Mouse (Mus musculus) liver, embryonic 14.5 days (tissue): Measurements from ENCODE around the gene Rsf1. TPM values are rescaled to one million over a fixed set of nuclear protein-coding genes. Genes with fewer than 3 reads are reported as not detected.

ENCODE experiments used
- ATAC-seq: fragments of 200-750 bp; cut with Nextera tagmentation; 2 replicates; pipeline ENCODE4 v1.8.0; 2017; ENCODE audit warnings: moderate number of reproducible peaks, mild to moderate bottlenecking, moderate library complexity; ENCODE audit not compliant: insufficient read depth
- DNase-seq, 3 experiments: peaks; one replicate each; pipeline ENCODE4 v3.0.0-alpha.2; 2012 to 2013; ENCODE audit warnings: low read depth in 3 of 3, low spot score in 3 of 3
- H3K27ac ChIP-seq: fragments of 300-500 bp; sonication (generic); 2 replicates; pipeline ENCODE4 v1.5.1; 2014; ENCODE audit warnings: moderate library complexity, mild to moderate bottlenecking, control low read depth, inconsistent platforms
- H3K27me3 ChIP-seq: fragments of 300-500 bp; sonication (generic); 2 replicates; pipeline ENCODE4 v1.6.1; 2014; ENCODE audit warnings: mild to moderate bottlenecking, low read length, moderate library complexity; ENCODE audit not compliant: control insufficient read depth, insufficient read depth
- H3K36me3 ChIP-seq: fragments of 300-500 bp; sonication (generic); replicated peaks from 2 replicates; pipeline ENCODE4 v1.6.1; 2014; ENCODE audit warnings: low read depth; ENCODE audit not compliant: control insufficient read depth, insufficient read depth
- H3K4me1 ChIP-seq, 2 experiments: fragments of 200-500 bp in 1 of 2; fragments of 300-500 bp in 1 of 2; sonication (generic) in 1 of 2; replicated peaks; 2 replicates each; pipeline ENCODE4 v1.6.1; 2012 to 2014; ENCODE audit warnings: antibody characterized with exemption in 1 of 2, inconsistent platforms in 1 of 2, low read length in 1 of 2; ENCODE audit not compliant: control insufficient read depth in 2 of 2, insufficient read depth in 2 of 2
- H3K4me2 ChIP-seq: fragments of 300-500 bp; sonication (generic); 2 replicates; pipeline ENCODE4 v1.6.1; 2014; ENCODE audit warnings: low read depth, mild to moderate bottlenecking, control low read depth, moderate library complexity
- H3K4me3 ChIP-seq, 2 experiments: fragments of 200-500 bp in 1 of 2; fragments of 300-500 bp in 1 of 2; sonication (generic) in 1 of 2; 2 replicates each; pipeline ENCODE4 v1.5.1; 2012 to 2014; ENCODE audit warnings: low read depth in 2 of 2, low read length in 2 of 2, mild to moderate bottlenecking in 2 of 2, control low read depth in 1 of 2, inconsistent platforms in 1 of 2, moderate library complexity in 1 of 2; ENCODE audit not compliant: insufficient read depth in 1 of 2
- H3K9ac ChIP-seq: fragments of 300-500 bp; sonication (generic); replicated peaks from 2 replicates; pipeline ENCODE4 v1.6.1; 2014; ENCODE audit warnings: mild to moderate bottlenecking, control low read depth, moderate library complexity
- H3K9me3 ChIP-seq: fragments of 300-500 bp; sonication (generic); 2 replicates; pipeline ENCODE4 v1.6.1; 2016; ENCODE audit warnings: low read length, mixed read lengths; ENCODE audit not compliant: control insufficient read depth
- CTCF ChIP-seq: IDR thresholded peaks from 2 replicates; pipeline ENCODE4 v1.5.1; 2016; ENCODE audit warnings: antibody characterized with exemption, low read depth, control low read depth
- EP300 ChIP-seq: IDR thresholded peaks from 2 replicates; pipeline ENCODE4 v1.6.1; 2016; ENCODE audit warnings: antibody characterized with exemption, low read depth
- WGBS: fragments of 180-500 bp; shearing (Covaris S2); extraction: QIAGEN DNeasy Blood & Tissue Kit; methylation state at CpG from one replicate; pipeline ENCODE4 v1.1.7; 2014; ENCODE audit not compliant: insufficient replicate concordance; 5-methylcytosine and 5-hydroxymethylcytosine counted together
- polyA plus RNA-seq, 2 experiments: library from polyadenylated mRNA; depleted of rRNA in 1 of 2; stranded (reverse) in 1 of 2; unstranded in 1 of 2; fragments of >200 nt; fragmentation: Nextera tagmentation in 1 of 2; extraction: Ambion mirVana in 1 of 2; gene quantifications; 2 replicates each; pipeline versions ENCODE4 v1.2.1 to v1.2.3; 2012 to 2014

Rsf1 gene
- polyA plus RNA-seq, 2 experiments, result 2.8 to 4.9 TPM

- H3K27ac ChIP-seq, result no peak overlapping the region
- no peak for DNase-seq
- no peaks in the 10 kb centered on the region for H3K9me3 ChIP-seq
- no peak overlapping the region for H3K4me2 ChIP-seq
- TF ChIP-seq CTCF (no peak), EP300 (no peak)
- no peak overlapping the region for H3K9ac ChIP-seq
- ATAC-seq, result no peak
- 77% methylated on average over 7 of the region's 7 CpGs for WGBS
- H3K4me3 ChIP-seq, result no peak overlapping the region
- peaks cover 0 to 9% of the 10 kb centered on the region in 2 experiments; a peak in 2 of 4 replicates for H3K4me1 ChIP-seq
- no peaks in the 10 kb centered on the region for H3K27me3 ChIP-seq
- no peaks in the 10 kb centered on the region; the same call in 1 of the 2 replicates for H3K36me3 ChIP-seq
Observed at GRCm38 (mm10) chr7:97726080-97726479, 146.4 kb downstream of the Rsf1 start.

- H3K9me3 ChIP-seq, result no peaks in the 10 kb centered on the region
- H3K27me3 ChIP-seq, result no peaks in the 10 kb centered on the region
- H3K4me2 ChIP-seq, result no peak overlapping the region
- H3K4me1 ChIP-seq, result peaks cover 0 to 14% of the 10 kb centered on the region in 2 experiments; a peak in 2 of 4 replicates
- DNase-seq, result no peak
- 67% methylated on average over 7 of the region's 7 CpGs for WGBS
- no peak for ATAC-seq
- H3K27ac ChIP-seq, result no peak overlapping the region
- H3K9ac ChIP-seq, result no peak overlapping the region
- no peak overlapping the region for H3K4me3 ChIP-seq
- no peaks in the 10 kb centered on the region; the same call in 1 of the 2 replicates for H3K36me3 ChIP-seq
- TF ChIP-seq CTCF, result no peak
- TF ChIP-seq EP300, result no peak
Observed at GRCm38 (mm10) chr7:97726778-97727177, 147.1 kb downstream of the Rsf1 start.

GRCm38 (mm10) chr7:97728666-97729614 lies 149.3 kb downstream of the Rsf1 start:
- Histone ChIP-seq H3K4me3 (no peak overlapping the region), H3K27ac (no peak overlapping the region), H3K27me3 (no peaks in the 10 kb centered on the region), H3K4me1 (peaks cover 12 to 25% of the 10 kb centered on the region in 2 experiments), H3K9me3 (no peaks in the 10 kb centered on the region), H3K9ac (no peak overlapping the region), H3K36me3 (no peaks in the 10 kb centered on the region; the same call in 1 of the 2 replicates), H3K4me2 (no peak overlapping the region)
- WGBS, result 77% methylated on average over 14 of the region's 14 CpGs
- ATAC-seq, result no peak
- DNase-seq, result no peak
- TF ChIP-seq EP300, result no peak
- no peak for TF ChIP-seq CTCF

- 69% methylated on average over 3 of the region's 3 CpGs for WGBS
- Histone ChIP-seq H3K27me3 (no peaks in the 10 kb centered on the region), H3K9me3 (no peaks in the 10 kb centered on the region), H3K4me1 (peaks cover 16 to 35% of the 10 kb centered on the region in 2 experiments), H3K36me3 (no peaks in the 10 kb centered on the region; the same call in 1 of the 2 replicates), H3K4me3 (no peak overlapping the region), H3K4me2 (no peak overlapping the region), H3K27ac (no peak overlapping the region), H3K9ac (no peak overlapping the region)
- DNase-seq, result no peak
- TF ChIP-seq CTCF (no peak), EP300 (no peak)
- ATAC-seq, result no peak
Observed at GRCm38 (mm10) chr7:97730427-97730826, 150.7 kb downstream of the Rsf1 start.

GRCm38 (mm10) chr7:97733606-97734005 lies 153.9 kb downstream of the Rsf1 start:
- H3K9ac ChIP-seq, result no peak overlapping the region
- 14% methylated on average over 5 of the region's 5 CpGs for WGBS
- no peak overlapping the region for H3K4me3 ChIP-seq
- H3K27me3 ChIP-seq, result no peaks in the 10 kb centered on the region
- peak overlapping the region; percentile 41; the same call in 1 of the 2 replicates for H3K27ac ChIP-seq
- peak; percentile 44 for ATAC-seq
- peaks cover 25 to 51% of the 10 kb centered on the region in 2 experiments for H3K4me1 ChIP-seq
- peak in 1 of 3 experiments; percentile 52 for DNase-seq
- H3K4me2 ChIP-seq, result peak overlapping the region; percentile 5
- H3K36me3 ChIP-seq, result no peaks in the 10 kb centered on the region
- TF ChIP-seq CTCF, result no peak
- TF ChIP-seq EP300, result peak; percentile 73
- no peaks in the 10 kb centered on the region for H3K9me3 ChIP-seq
